8 mouse cellular contexts compared by ENCODE assay signal in genomic region chr14:120277081-120277656, GRCm38 (mm10). TPM values are rescaled to one million over a fixed set of nuclear protein-coding genes. Genes with fewer than 3 reads are reported as not detected.
DNase-seq lines count a peak whose midpoint lies in the region; ATAC-seq and TF ChIP-seq lines count a peak whose summit lies in the region.

No protein-coding gene starts in this region.

- peaks cover 10 to 17% of the 10 kb centered on the region in 2 experiments for H3K4me1 ChIP-seq in MEL (ENCODE audit: control insufficient read depth in 1 of 2, insufficient read depth in 2 of 2, low read length in 2 of 2)
- peaks cover 2% of the 10 kb centered on the region for H3K4me1 ChIP-seq in embryonic facial prominence, embryonic 11.5 days (ENCODE audit: control insufficient read depth, insufficient read depth, low read length)
- peaks cover 47% of the 10 kb centered on the region for H3K4me1 ChIP-seq in heart, embryonic 11.5 days (ENCODE audit: control insufficient read depth, insufficient read depth, low read length)

- H3K27ac ChIP-seq in MEL (ENCODE audit: control insufficient read depth, low read depth, low read length): peak overlapping the region; percentile 80
- peak overlapping the region; percentile 73 for H3K27ac ChIP-seq in embryonic facial prominence, embryonic 11.5 days (replicated peaks; ENCODE audit: low read depth, low read length)
- peak overlapping the region; percentile 96 for H3K27ac ChIP-seq in heart, embryonic 11.5 days (ENCODE audit: low read depth, low read length)

- peak overlapping the region; percentile 68 for H3K4me2 ChIP-seq in embryonic facial prominence, embryonic 11.5 days (ENCODE audit: low read depth, low read length)
- peak overlapping the region; percentile 81 for H3K4me2 ChIP-seq in heart, embryonic 11.5 days

- H3K9ac ChIP-seq in MEL (ENCODE audit: control insufficient read depth, low read depth, low read length, poor library complexity, severe bottlenecking): peak overlapping the region; percentile 69
- H3K9ac ChIP-seq in embryonic facial prominence, embryonic 11.5 days (replicated peaks; ENCODE audit: low read length): peak overlapping the region; percentile 64
- H3K9ac ChIP-seq in heart, embryonic 11.5 days (ENCODE audit: low read depth, low read length): peak overlapping the region; percentile 91

- no peaks in the 10 kb centered on the region for H3K27me3 ChIP-seq in MEL (ENCODE audit: control insufficient read depth in 1 of 2, insufficient read depth in 2 of 2, low read length in 2 of 2)
- H3K27me3 ChIP-seq in embryonic facial prominence, embryonic 11.5 days (ENCODE audit: control insufficient read depth, insufficient read depth, low read length): no peaks in the 10 kb centered on the region
- no peaks in the 10 kb centered on the region for H3K27me3 ChIP-seq in heart, embryonic 11.5 days (ENCODE audit: control insufficient read depth, insufficient read depth, low read length)

- WGBS in embryonic facial prominence, embryonic 11.5 days: 8% methylated on average over 10 of the region's 10 CpGs
- 16% methylated on average over 10 of the region's 10 CpGs for whole genome bisulfite sequencing in heart, embryonic 11.5 days (ENCODE audit: insufficient replicate concordance)

- no peak for TF ChIP-seq CTCF in MEL (IDR thresholded peaks at IDR 0.05 in 2 of 3, conservative IDR thresholded peaks at IDR 0.05 in 1 of 3; ENCODE audit: control insufficient read depth in 1 of 3, insufficient read depth in 1 of 3, low read depth in 2 of 3, low read length in 3 of 3, poor library complexity in 1 of 3, severe bottlenecking in 1 of 3)

- H3K79me2 ChIP-seq in MEL (ENCODE audit: control insufficient read depth, insufficient read depth, low read length, poor library complexity): peaks cover 16% of the 10 kb centered on the region

- peak overlapping the region; percentile 62 to 73 for H3K4me3 ChIP-seq in MEL (ENCODE audit: control insufficient read depth in 1 of 2, insufficient read depth in 1 of 2, low read depth in 2 of 2, low read length in 2 of 2)
- peak overlapping the region; percentile 51 for H3K4me3 ChIP-seq in embryonic facial prominence, embryonic 11.5 days (ENCODE audit: low read depth, low read length)
- peak overlapping the region; percentile 72 for H3K4me3 ChIP-seq in heart, embryonic 11.5 days (ENCODE audit: low read depth, low read length)

- TF ChIP-seq EP300 in MEL (IDR thresholded peaks at IDR 0.05; ENCODE audit: low read depth in 1 of 2, low read length in 2 of 2): no peak

- H3K36me3 ChIP-seq in MEL (ENCODE audit: control insufficient read depth in 1 of 2, insufficient read depth in 2 of 2, low read length in 2 of 2): peaks cover 0 to 13% of the 10 kb centered on the region in 2 experiments; a peak in 2 of 4 replicates
- H3K36me3 ChIP-seq in embryonic facial prominence, embryonic 11.5 days (replicated peaks; ENCODE audit: control insufficient read depth, insufficient read depth, low read depth, low read length): no peaks in the 10 kb centered on the region
- H3K36me3 ChIP-seq in heart, embryonic 11.5 days (ENCODE audit: control insufficient read depth, insufficient read depth, low read length): no peaks in the 10 kb centered on the region

- no peak for TF ChIP-seq POLR2A in MEL (IDR thresholded peaks at IDR 0.05; ENCODE audit: control insufficient read depth in 1 of 2, insufficient read depth in 1 of 2, low read depth in 1 of 2, low read length in 2 of 2, poor library complexity in 1 of 2)

- TF ChIP-seq RAD21 in MEL (IDR thresholded peaks at IDR 0.05; ENCODE audit: low read depth, low read length): no peak

- DNase-seq in 416B (ENCODE audit: low read depth): peak; percentile 81
- peak; percentile 69 for DNase-seq in MEL (ENCODE audit: low read depth, low spot score)
- peak; percentile 79 for DNase-seq in embryonic facial prominence, embryonic 11.5 days (ENCODE audit: low spot score)
- peak; percentile 84 for DNase-seq in kidney, adult 9 months
- DNase-seq in lung, postnatal 36 days: peak; percentile 92
- peak; percentile 54 for DNase-seq in spleen, postnatal 36 days (ENCODE audit: low spot score in 2 of 2)

- no peaks in the 10 kb centered on the region for H3K9me3 ChIP-seq in MEL (replicated peaks; ENCODE audit: insufficient read depth, low read length)
- H3K9me3 ChIP-seq in embryonic facial prominence, embryonic 11.5 days (replicated peaks; ENCODE audit: control insufficient read depth, low read length): no peaks in the 10 kb centered on the region
- H3K9me3 ChIP-seq in heart, embryonic 11.5 days (replicated peaks; ENCODE audit: control insufficient read depth, low read length): no peaks in the 10 kb centered on the region

- no peak for ATAC-seq in embryonic facial prominence, embryonic 11.5 days (replicated peaks; ENCODE audit: insufficient number of reproducible peaks, low FRiP score, low TSS enrichment, low read depth)
- ATAC-seq in heart, embryonic 11.5 days (replicated peaks; ENCODE audit: insufficient number of reproducible peaks, low FRiP score, low TSS enrichment): no peak
- ATAC-seq in activated CD4-positive, CD25-positive, alpha-beta regulatory T cell, adult 4 months: no peak

TF ChIP-seq in MEL, 35 proteins besides CTCF, POLR2A, EP300 and RAD21:
- no peak for TF ChIP-seq JUND (IDR thresholded peaks at IDR 0.05; ENCODE audit: low read depth, low read length)
- TF ChIP-seq UBTF (IDR thresholded peaks at IDR 0.05; ENCODE audit: borderline replicate concordance, insufficient read depth, low read depth, low read length): no peak
- TF ChIP-seq NRF1 (IDR thresholded peaks at IDR 0.05; ENCODE audit: insufficient read depth, low read depth, low read length, poor library complexity, severe bottlenecking): no peak
- TF ChIP-seq SIN3A (IDR thresholded peaks at IDR 0.05; ENCODE audit: low read length): 0 out of 2 replicates have a peak, but pooled peaks have one; percentile 19
- TF ChIP-seq BHLHE40 (IDR thresholded peaks at IDR 0.05; ENCODE audit: borderline replicate concordance, low read depth, low read length): no peak
- TF ChIP-seq POLR2AphosphoS5 (IDR thresholded peaks at IDR 0.05; ENCODE audit: borderline replicate concordance, low read depth, low read length): no peak
- TF ChIP-seq GATA1 (IDR thresholded peaks at IDR 0.05; ENCODE audit: low read depth, low read length): no peak

RNA-seq across cellular contexts. Expression of gene Mbnl2, which starts 1.7 kb away (rescaled TPM):
- total RNA-seq in MEL (2012; rRNA removed): 5.6 and 6.5 TPM in 2 replicates
- polyA plus RNA-seq in MEL (2012; ENCODE audit: insufficient read depth in 1 of 2, insufficient read length in 2 of 2, low read depth in 1 of 2, low replicate concordance in 2 of 2, missing spikeins in 1 of 2): 1 to 10 TPM in 1 of 2 experiments, not detected in 1; 8.6 TPM
- 74.3 and 76.0 TPM in 2 replicates for polyA plus RNA-seq in embryonic facial prominence, embryonic 11.5 days (2014; fragmentation: Nextera tagmentation; extraction: Ambion mirVana)
- 107 and 126 TPM in 2 replicates for polyA plus RNA-seq in heart, embryonic 11.5 days (2014; fragmentation: Nextera tagmentation; extraction: Ambion mirVana)
- polyA plus RNA-seq in activated CD4-positive, CD25-positive, alpha-beta regulatory T cell, adult 4 months (2017; shearing (Covaris generic)): 10 to 100 TPM; 44.6 to 46.0 TPM
